Mouse (Mus musculus): Measurements from ENCODE around the gene Clint1.

Gene Clint1

DNA sequence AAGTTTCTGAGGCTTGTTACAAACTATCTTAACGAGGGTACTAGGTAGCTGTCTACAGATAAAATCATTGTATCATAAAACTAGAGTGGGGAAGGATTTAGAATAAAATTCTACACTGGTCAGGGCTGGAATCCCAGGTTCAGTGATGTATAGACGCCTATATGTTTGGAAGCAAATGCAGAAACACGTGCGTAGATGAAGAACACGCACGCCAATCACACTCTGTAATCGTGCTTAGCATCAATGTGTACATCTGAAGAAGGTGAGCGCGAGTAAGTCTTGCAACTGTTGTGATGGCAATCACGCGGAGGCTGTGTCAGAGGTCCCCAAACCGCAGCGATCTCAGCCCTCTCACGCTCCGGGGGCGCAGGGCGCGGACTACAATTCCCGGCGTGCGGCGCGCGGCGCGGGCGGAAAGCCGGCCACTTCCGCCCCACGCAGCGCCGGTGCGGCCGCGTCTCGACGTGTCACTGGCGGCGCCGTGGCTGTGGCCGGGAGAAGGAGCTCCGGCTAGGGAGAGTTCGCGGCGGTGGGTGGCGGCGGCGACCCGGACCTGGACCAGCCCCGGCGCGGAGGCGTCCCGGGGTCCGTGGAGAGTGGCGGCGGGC is at the start of gene Clint1:
Gene Clint1 (plus strand): TSS at position 536 of the 608 bp plus-strand sequence.
- DNase-seq (ENCODE audit: low spot score in 2 of 2): peak; percentile 70 to 81

DNA sequence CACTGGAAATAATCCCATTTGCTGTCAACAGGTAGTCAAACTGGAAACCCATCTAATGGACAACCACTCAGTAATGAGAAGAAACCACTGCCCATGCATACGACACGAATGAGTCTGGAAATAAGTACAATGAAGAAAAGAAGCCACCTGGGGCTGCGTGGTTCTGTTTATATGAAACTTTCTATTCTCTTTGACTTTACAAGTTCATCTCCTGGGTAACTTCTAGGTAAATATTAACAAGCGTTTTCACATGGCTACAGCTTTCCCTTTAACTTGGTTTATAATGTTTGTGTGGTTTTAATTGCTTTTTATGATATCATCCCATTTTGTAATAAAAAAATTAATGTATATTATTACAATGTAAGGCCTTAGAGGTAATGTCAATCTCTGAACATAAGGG is 47.8 kb upstream of the Clint1 start:
- no peak for DNase-seq (ENCODE audit: low spot score in 2 of 2)

DNA sequence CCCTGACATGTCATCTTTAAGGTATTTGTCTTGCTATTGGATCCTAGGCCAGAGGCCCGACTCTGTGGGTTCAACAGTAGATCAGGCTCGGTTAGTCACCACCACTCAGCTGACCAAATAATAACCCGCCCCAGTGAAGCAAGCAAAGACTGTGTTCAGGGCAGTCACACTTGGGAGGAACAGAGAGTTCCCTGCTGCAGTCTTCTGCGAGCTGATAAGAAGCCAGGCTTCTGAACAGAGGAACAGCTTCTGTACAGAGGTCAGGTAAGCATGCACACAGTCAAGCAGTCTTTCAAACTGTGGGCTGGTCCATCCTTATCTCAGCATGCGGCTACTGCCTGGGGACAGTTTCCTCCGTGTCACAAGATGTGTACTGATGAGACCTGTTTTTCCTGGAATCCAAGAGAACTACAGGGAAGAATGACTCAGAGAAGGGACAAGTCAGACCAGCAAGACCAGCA is 46.5 kb upstream of the Clint1 start:
- peak; percentile 6 to 18 for DNase-seq (ENCODE audit: low spot score in 2 of 2)

DNA sequence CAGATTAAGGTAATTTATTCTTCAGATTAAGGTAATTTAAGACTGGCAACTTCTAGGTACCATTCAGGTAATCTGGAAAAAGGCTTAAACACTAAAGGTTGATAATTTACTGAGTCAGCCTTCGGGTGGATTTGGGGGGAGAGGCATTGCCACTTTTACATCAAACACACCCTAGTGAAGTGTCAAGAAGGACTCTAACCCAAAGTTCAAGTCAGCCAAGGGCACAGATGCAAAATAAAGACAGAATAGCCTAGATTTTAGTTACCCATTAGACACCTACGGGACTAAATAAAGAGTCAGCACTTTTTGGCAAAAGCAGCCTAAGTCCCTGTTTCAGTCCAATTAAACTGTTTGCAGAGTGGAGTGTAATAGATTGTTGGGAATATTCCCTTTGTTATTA is 46.0 kb upstream of the Clint1 start:
- no peak for DNase-seq (ENCODE audit: low spot score in 2 of 2)

DNA sequence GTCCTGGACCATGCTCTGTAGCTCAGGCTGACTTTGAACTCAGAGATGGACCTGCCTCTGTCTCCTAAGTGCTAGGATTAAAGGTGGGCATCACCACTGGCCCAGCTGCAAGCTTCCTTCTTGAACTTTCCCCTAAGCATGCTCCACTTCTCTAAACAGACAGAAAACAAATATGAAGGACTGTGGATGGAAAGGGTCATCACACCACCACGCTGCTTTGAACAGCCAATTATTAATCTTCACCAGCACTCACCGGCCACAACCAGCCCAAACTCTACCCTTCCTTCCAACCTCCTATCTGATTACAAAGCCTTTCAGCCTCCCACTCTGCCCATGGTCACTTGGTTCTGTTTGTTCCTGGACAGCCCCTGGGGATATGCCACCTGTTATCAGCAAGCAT is 45.6 kb upstream of the Clint1 start:
- no peak for DNase-seq (ENCODE audit: low spot score in 2 of 2)

DNA sequence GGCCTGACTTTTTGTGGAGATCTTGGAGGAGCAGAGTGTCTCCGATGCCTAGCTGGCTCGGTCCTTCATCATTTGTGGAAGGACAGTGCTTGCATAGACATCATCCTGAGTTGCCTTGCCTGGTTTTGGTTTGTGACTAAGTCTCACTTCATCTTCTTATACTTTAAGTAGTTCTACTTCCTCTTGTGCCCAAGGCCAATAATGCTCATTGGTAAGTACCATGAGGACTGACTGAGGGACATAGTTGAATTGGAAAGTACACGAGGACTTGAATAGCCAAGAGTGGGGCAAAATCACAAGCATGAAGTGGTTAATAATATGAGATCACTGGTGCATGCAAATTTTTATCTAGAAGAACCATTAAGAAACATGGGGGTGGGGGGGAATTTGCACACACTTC is 45.0 kb upstream of the Clint1 start:
- DNase-seq (ENCODE audit: low spot score in 2 of 2): no peak

DNA sequence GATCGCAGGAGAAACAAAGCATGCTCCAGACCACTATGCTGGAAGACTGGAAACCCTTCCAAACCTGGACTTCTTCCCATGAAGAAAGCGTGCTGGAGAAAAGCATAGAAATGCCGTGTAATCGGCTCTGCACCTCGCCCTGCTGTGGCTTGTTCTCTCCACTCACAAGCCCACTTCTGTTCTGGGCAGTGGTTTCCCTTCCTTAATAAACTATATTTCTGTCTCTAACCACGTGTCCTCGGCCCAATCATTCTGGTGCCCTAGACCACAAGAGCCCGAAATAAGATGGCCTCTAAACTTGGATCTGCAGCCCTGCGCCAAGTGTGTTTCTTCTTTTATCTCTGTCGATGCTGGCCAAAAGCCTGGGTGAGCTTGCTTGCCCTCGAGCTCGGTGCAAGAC is 44.0 kb upstream of the Clint1 start:
- no peak for DNase-seq (ENCODE audit: low spot score in 2 of 2)

DNA sequence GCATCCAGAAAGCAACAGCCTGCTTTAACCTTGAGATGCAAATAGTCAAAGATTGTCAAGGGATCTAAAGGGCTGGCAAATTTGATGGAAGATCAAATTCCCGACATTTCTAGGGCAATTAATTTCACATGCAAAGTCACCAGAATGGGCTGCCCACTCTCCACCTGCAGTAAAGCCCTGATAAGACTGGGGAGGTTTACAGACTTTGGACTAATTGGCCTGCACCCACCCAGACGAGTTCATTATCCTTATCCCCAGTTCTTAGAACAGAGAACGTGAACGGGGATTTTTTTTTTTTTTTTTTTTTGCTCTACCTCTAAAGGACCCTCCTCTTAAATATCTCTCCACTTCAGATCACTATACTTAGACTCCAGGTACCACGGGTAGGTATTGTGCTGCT is 42.4 kb upstream of the Clint1 start:
- no peak for DNase-seq (ENCODE audit: low spot score in 2 of 2)

DNA sequence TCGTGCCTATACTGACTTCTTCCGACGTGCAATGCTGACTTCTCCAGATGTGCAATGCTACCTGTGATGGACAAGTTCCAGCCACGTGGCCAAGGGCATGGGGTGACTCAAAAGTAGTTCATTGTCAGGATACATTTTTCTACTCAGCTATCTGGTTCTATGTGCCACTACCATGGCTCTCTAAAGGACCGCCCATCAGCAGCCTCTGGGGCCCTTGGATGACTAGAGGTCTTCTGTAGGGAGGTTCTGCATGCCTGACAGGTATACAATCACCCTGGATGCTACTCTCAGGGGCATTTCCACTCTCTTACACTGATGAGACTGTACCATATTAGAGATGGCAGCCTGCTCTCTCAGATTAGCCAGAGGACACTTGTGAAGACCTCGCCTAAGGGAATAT is 41.8 kb upstream of the Clint1 start:
- no peak for DNase-seq (ENCODE audit: low spot score in 2 of 2)

DNA sequence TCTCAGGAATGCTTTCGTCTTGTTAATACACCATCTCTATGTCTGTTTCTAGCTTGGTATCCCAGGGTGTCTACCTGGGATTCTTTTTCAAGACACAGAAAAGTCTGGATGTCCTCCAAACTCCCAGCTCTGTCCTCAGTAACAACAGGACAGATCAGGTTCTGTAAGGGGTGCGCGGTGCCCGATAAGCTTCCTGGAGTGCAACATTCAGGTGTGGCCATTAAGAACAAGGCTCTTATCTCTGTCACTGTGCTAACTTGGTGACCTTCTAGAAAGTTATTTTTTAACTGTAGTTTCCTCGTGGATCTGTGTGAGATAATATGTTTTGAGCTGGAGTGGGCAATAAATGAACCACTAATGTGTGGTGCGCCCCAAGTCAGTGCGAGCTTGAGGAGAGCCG is 41.0 kb upstream of the Clint1 start:
- no peak for DNase-seq (ENCODE audit: low spot score in 2 of 2)

DNA sequence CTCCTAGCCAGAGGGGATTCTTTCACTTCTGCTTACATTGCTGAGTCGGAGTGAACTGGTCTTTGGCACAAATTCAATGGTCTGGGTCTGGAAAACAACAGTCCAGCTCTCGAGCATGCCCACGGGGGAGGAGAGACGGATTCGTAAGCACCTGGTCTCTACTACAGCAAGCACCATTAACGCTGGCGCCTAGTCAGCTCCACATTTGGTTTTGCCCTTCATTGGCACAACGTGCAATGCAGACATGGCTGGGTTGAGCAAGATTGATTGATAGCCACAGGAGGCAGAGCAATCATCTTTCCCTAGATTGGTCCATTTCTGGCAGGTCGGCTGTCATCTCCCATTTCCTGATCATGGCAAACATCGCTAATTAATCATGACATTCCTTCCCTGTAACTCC is 36.2 kb upstream of the Clint1 start:
- no peak for DNase-seq (ENCODE audit: low spot score in 2 of 2)

DNA sequence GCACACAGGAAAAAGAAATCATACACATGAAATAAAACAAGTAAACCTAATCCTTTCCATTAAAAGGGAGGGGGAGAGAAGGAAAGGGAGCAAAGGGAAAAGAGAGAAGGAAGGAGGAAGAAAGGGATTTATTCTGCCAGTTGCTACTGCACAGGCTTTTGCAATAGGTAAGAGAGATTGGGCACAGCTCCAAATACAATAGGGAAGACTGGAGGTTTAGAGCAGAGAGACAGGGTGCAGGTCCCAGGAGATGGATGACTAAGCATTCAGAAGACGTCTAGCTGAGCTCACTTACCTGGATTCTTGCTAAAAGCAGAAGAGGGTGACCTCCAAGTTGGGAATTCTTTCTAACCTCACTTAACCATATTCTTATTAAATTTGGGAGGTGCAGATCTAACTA is 35.1 kb upstream of the Clint1 start:
- no peak for DNase-seq (ENCODE audit: low spot score in 2 of 2)

DNA sequence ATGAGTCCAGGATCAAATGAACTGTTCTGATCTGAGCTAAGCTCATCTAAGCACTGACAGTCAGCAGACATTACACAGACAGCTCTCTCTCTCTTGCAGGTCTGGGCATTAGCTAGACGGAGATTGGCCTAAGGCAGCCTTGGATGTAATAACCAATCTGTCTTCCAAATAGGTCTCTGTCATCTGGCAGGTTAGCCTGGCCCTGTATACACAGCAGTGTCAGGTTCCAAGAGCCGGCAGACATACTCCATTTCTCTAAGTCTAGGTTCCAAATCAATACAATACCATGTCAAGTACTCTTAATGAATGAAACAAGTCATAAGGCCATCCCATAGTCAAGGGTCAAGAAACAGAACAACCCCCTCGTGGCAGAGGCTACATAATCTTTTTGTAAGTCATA is 33.9 kb upstream of the Clint1 start:
- DNase-seq (ENCODE audit: low spot score in 2 of 2): no peak

DNA sequence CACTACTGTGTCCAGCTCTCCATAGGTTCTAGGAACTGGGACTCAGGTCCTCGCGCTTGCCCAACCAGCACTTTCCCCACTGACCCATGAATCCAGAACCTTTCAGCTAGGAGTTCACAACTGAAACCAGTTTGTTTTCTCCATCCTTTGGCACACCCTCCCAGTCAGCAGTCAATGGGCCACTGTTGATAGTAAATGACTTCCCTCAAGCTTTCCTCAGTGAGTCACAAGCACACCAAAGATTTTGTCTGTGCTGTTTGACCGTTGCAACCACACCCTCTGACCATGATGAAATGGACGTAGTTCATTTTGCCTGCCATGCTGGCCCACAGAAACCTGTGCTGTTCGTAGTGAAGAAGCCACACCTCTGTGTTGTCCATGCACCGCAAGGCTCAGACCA is 30.9 kb upstream of the Clint1 start:
- DNase-seq (ENCODE audit: low spot score in 2 of 2): no peak

DNA sequence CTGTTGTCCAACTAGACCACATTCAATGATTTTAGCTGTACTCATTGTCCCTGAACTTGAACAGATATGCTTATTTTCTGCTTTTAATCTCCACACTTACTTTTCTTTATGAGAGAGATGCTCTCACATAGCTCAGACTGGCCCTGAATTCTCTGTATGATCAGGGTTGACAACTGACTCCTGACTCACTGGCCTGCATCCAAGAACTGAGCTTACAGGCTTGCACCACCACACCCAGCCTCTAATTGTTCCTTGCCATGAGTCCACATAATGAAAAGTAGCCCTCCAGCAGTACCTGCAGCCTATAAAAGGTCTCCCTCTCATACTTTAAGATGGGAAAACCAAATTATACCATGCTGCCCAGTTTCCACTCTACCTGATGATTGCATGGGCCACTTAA is 21.7 kb upstream of the Clint1 start:
- no peak for DNase-seq (ENCODE audit: low spot score in 2 of 2)

DNA sequence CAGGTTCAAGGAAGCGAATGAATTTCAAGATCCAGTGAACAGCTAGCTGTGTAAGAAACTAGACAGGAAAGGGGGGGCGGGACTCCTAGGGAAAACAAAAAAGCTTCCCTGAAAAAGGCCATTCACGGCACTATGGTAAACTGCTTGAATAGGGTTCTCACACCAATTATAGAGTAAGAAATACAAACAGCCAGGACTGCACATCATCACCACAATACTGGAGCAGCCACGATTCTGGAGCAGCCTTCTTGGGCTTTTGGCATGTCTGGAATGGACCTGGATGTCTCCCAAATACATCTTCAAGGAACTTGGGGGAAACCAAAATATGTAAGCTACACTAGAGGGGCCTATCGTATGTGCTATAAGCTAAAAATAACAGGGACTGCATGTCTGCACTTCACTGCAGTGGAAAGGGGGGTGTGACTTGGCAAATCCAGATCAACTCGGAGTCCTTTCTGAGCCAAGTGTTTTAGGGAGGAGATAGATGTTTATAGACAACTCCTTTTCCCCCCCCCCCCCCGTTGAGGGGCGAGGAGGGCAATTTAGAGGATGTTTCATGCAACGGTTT is 21.0 kb upstream of the Clint1 start:
- no peak for DNase-seq (ENCODE audit: low spot score in 2 of 2)

DNA sequence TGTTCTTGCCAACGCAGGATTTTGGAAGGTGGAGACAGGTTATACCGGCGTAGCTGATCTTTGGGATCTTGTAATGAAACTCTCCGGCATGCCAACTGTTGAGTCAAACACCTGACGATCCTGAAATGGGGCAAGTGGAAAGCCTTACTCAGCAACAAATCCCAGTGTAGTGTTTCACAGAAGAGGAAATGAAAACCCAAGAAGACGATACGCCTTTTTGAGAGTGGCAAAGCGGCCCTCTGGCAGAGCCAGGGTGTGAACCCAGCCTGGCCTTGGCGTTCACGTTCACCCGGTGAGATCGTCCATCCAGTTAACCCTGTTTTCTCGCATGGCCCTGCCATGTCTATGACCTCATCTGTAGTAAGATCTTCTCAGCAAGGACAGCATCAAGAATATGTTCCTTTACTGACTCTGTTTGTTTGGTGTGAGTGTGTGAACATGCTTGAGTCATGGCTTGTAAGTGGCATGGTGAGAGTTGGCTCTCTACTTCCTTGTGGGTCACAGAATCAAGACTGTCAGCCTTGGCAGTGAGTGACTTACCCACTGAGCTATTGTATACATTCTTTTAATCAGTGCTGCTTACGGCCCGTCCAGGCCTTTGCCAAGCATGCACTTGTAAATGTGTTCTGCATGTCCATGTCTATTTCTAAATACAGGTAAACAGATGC is 20.2 kb upstream of the Clint1 start:
- no peak for DNase-seq (ENCODE audit: low spot score in 2 of 2)

DNA sequence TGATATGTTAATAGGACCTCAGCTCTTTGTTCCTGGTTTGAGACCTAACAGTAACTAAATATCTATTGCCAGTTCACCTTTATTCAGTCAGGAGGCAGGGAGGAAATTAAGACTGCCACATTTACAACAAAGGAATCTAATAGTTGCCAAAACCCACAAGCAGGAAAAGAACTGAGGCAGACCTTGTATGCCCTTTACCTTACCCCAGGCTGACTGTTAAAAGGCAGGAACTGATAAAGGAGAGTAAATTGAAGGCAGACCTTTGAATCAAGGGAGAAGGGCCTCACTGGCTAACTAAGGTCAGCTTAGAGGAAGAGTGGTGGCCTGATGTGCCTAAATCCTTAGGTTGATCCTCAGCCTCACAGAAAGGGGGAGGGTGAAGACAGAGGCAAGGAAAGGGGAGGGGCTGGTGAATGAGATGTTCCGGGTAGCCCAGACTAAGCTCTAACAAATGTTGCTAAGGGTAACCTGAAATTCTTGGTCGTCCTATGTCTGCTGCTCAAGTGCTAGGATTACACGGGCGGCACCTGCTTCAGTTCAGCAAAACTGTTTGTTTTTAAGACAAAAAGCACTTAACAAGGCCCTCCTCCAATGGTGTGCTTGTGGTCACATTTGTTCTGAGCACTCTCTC is 16.1 kb upstream of the Clint1 start:
- no peak for DNase-seq (ENCODE audit: low spot score in 2 of 2)

DNA sequence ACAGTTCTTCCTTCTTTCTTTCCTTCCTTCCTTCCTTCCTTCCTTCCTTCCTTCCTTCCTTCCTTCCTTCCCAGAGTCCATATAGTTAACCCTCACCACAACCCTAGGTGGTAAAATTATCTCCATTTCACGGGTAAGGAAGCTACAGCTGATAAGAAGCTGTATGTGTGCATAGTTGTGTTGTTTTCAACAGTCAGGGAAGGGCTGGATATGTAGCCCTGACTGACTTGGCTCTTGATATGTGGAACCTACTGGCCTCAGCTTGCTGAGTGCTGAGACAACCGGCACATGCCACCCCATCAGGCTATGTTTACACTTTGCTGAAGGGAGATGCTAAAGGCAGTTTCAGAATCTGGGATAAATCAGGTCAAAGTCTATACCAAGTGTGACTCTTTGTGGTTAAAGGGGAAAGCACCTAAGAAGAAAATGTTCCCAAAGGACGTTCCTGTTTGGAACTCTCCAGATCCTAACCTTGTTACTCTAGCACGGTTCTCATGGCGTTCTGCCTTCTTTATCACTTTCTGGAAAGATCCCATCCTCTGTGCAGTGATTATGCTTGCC is 14.5 kb upstream of the Clint1 start:
- DNase-seq (ENCODE audit: low spot score in 2 of 2): no peak

DNA sequence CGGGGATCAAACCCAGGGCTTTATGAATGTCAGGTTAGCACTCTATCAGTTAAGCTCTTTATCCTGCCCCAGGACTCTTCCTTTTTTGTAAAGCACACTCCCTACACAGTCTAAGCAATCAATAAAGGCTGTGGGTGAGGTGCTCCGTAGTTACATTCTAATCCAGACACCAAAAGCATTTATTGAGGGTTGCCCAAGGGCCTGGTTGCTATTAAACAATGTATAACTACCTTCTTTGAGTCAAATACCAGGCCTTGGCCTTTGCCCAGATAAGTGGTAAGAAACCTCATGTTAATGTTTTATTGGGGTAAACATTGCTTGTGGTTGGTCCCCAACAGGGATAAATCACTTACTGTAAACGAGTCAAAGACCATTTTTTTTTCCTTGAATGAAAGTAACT is 13.4 kb upstream of the Clint1 start:
- no peak for DNase-seq (ENCODE audit: low spot score in 2 of 2)

DNA sequence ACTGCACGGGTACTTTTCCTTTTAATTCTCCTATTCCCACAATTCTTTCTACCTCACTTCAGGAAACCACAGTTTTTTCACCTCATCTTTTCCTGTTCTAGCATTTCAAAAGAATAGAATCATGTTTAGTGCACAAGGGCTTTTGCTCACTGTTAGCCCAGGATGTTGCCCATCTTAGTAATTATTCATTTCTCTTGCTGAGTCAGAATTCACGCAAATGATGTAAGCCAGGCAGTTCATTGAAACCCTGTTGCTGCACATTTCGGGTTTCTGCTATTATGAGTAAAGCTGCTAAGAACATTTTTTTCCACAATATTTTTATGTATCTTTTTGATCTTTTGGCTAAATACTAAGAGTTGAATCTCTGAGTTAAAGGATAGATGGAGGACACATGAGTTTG is 11.5 kb upstream of the Clint1 start:
- no peak for DNase-seq (ENCODE audit: low spot score in 2 of 2)

DNA sequence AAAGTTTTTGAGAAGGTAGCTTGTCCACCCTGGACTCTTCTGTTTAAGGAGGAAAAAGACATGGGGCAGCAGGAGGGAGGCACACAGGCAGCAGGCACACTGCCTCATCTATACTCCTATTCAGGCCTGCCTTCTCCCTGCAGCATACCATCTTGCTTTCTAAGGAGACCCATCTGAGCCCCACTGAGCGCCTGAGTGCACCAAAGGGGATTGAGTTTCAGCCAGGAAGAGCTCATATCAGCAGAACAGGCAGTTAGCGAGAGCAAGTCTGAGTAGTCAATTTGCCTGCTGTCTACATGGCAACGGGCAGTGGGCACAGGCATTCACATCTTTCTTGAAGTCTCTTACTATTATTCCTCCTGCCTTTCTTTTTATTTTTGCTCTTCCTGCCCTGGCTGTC is 5.8 kb upstream of the Clint1 start:
- DNase-seq (ENCODE audit: low spot score in 2 of 2): no peak

DNA sequence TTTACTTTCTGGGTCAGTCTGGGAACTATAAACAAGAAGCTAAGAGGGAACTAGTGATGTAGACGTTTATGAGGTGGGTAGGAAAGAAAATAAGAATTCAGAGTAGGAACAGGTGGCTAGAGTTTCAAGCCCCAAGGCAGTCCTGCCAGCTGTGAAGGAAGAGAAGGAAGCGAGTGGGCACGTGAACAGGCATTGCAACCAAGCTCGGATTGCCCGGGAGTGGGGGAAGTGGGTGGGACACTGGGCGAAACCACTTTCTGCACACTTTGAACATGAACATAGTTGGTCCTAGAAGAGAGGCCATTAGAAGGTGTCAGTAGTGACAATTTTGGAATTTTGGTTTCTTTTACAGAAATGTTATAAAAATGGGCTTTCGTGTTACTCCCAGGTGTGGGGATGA is 4.3 kb upstream of the Clint1 start:
- DNase-seq (ENCODE audit: low spot score in 2 of 2): no peak

All from spleen, postnatal 14 days (tissue).